Mouse (Mus musculus) effector memory CD4-positive, alpha-beta T cell, adult 7 months (primary cell): ENCODE results near the gene Slc25a14. TPM values are rescaled to one million over a fixed set of nuclear protein-coding genes. Genes with fewer than 3 reads are reported as not detected.

Experiments
- polyA plus RNA-seq: library from polyadenylated mRNA; unstranded; fragments of 100-300 nt; shearing (Covaris generic); gene quantifications from one replicate; pipeline ENCODE4 v1.2.1, GENCODE M21; 2017

Gene Slc25a14
- polyA plus RNA-seq: 3.8 TPM

DNA sequence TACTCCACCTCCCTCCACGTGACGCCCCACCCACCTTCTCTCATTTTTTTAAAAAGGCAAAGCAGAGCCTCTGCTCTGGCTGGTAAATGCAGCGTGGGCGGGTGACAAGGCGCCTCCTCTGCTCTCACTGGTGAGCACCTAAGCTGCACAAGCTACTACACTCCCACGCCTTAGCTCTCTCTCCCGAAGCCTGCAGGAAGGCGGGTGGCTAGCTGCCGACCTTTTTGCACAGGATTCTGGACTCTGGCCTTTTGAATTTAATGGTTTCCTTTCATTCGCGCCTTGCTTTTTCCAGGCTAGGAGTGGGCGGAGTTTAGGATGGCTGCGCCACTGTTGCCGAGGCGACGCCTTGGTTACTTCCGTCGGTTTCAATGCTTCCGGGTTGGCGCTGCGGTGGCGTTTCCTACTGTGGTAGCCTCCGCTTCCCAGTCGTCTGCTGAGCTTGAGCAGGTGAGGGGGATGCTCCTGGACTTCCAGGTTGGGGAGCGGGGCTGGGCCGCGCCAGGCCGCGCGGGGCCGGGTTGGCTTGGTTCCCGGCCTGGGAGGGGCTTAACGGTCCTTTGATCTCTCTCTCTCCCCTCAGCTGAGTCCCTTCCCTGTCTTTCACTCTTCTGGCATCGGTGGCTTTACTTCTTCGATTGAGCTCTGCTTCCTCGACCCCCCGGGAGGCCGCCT is at the start of gene Slc25a14:
Slc25a14 (plus strand) TSS at position 35 of the 675 bp plus-strand sequence.

DNA sequence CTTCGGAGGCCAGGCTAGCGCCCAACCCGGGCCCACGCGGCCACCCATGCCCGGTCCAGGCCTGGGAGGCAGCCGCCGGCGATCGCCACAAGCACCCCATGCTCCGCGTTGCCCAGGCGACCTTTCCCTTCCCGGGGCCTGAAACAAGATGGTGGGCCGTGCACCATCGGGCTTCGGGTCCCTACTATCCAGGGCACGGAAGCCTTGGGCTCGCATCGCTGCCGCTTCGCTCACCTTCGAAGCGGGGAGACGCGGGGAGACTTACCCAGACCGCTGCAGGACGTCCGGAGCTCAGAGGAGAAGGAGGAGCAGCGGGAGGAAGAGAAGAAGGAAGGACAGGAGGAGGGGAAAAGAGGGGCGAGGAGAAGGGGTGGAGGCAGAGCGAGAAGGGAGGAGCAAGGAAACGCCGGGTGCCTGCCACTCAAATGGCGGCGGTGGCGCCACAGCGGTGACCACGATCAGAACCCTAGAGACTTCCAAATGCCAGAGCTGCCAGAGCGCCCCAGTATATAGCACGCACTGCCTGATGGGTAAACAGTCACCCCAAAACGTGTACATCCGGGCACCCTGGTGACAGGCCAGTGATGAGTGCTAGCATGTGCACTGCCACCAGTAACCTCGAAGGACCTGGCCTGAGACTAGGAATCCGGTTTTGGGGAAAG is 29.0 kb upstream of the Slc25a14 start, which contains the start of gene Zfp280c:
Zfp280c (minus strand) TSS at position 406 of the 662 bp plus-strand sequence.

DNA sequence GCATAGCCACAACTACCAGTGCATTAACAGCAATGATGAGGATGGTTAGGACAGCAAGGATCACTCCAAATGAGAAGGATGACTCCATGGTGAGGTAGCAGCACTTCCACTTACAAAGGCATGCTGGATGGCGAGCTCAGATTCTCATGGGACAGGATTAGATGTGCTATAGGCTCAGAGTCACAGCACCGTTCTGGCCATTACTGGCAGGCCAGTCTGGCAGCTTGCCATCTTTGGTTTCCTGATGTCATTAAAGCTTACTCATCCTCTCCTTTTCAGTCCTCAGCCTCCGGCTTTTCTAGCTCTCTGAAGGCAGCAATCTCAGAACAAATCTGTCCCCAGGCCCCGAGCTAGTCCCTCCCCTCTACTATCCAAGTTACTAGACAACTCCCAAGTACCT is 51.0 kb downstream of the Slc25a14 start, which contains the start of gene Gpr119:
Gpr119 (minus strand) TSS at position 308 of the 400 bp plus-strand sequence.

DNA sequence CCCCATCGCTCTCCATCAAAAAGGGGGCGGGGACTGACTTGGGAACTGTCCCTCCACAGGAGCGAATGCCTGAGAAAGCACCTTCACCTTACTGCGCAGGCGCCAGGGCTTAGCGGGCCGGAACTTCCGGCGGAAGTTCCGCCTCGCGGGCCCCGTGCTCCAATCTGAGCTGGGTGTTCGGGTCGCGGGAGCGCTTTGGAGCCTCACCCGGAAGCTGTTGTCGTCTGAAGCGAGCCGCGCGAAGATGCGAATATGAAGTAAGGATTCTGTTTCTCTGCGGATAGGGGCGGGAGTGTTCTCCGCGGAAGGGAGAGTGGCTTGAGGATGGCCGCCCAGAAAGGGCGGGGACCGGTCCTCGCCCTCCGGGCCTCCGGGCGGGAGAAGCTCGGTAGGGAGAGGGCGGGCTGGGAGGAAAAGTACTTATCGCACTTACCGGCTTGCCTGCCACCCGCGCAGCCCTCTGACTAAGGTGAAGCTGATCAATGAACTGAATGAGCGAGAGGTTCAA is 71.7 kb downstream of the Slc25a14 start, which contains the start of gene Rbmx2:
Rbmx2 (plus strand) TSS at position 141 of the 508 bp plus-strand sequence.

Other genes starting within 250 kb of the Slc25a14 start
- 59.0 TPM for gene Elf4, start 160.3 kb upstream of the Slc25a14 start, polyA plus RNA-seq
- gene Aifm1, start 109.8 kb upstream of the Slc25a14 start, polyA plus RNA-seq: 27.2 TPM
- 0.33 TPM for gene Rab33a, start 104.1 kb upstream of the Slc25a14 start, polyA plus RNA-seq
- 7.9 TPM for gene Zfp280c, start 28.9 kb upstream of the Slc25a14 start, polyA plus RNA-seq
- not detected for gene Gpr119, start 51.1 kb downstream of the Slc25a14 start, polyA plus RNA-seq
- 16.2 TPM for gene Rbmx2, start 71.6 kb downstream of the Slc25a14 start, polyA plus RNA-seq